Mouse (Mus musculus) cerebellum, adult 9-11 months (tissue): ENCODE measurements around the gene Atp5d.

Experiments
- DNase-seq: peaks from one replicate; pipeline ENCODE4 v3.0.0; 2022

Gene Atp5d

DNA sequence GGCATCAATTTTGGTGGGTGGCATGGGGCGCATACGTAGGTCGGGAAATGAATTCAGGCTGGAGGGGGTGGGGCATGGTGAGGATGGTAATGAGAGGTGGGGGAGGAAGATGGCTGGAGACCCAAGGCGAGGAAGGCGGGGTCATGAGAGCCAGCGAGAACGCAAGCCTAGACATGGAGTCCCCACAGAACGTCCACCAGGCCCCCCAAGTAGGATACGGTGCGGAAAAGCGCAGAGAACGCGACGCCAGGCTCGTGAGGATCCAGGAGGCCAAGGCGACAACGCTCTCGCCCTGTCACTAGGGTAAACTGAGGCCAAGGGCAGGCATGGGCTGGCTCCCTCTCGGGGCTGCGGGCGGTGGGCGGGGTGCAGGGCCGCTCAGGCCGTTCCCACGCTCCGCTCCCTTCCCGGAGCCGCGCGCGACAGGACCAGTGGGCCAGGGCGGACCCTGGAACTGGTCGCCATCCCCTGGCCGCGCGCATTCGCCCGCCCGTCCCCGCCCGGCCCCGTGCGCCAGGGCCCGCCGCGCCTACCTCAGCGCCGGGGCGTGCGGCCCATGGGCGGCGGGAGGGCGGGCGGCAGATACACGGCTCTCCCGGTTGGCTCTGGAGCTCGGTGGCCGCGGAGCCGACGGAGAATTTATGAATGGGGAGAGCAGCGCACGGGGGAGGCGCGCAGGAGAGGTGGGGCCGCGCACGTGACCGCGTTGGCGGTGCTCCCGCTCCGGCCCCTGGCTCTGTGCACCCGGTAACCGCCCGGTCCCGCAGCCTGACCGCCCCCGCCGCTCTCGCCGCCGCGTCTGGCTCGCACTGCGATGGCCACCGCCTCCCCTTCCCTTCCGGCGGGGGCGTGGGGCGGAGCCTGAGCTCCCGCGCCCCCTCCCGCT, at the start of gene Atp5d:
Atp5d (plus strand) TSS at position 80 of the 886 bp plus-strand sequence.
- DNase-seq: peak; percentile 89

GRCm38 (mm10) chr10:80089146-80089545, 49.3 kb upstream of the Atp5d start:
- no peak for DNase-seq

DNA sequence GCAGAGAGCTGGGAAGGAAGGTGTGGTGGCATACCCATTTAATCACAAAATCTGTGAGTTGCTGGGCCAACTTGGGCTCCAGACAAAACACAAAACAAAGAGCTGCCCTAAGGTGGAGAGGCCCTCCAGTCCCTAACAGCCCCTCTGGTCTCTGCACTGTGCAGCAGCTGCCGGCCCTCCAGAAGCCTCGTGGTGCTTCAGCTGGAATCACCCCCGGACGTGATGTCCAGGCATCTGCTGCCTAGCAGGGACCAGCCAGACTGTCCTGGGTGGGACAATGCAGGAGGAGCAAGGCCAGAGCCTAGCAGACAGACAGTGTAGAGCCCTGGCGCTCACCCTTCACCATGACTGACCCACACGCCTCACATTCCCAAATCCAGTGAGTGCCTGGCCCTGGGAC, 46.9 kb upstream of the Atp5d start:
- no peak for DNase-seq

GRCm38 (mm10) chr10:80092690-80093089, 45.7 kb upstream of the Atp5d start:
- no peak for DNase-seq

DNA sequence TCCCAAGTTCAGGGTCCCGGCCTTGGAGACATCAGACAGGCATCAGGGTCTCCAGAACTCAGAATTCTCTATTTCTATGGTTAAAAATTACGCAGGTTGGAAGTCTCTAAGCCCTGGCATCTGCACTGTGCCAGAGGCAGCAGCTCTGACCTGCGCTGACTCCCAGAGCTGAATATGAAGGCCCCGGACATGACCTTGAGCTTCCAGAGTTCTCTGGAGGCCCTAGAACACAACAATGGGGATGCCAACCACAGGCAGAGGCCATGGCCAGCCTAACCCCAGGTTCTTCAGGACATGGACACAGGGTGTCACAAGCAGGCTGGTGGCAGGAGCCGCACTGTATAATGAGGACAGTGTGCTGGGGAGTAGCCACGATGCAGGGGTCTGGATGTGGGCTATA, 44.3 kb upstream of the Atp5d start:
- no peak for DNase-seq

DNA sequence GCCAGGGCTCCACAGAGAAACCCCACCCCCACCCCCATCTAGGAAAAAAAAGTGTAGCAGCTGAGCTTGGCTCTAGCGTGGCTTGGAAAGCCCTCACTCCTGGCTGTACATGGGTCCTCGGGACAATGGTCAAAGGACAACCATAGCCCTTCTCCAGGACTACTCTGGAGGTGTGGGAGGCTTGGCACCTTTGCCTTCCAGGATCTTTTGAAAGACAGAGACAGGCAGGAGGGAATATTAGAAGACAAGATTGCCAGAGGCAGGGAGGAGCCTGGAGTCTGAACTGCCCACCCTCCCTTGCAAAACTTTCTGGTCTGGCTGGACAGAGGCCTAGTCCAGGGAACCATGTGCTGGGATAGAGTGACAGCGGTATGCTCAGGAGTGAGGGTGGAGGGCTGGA, 43.7 kb upstream of the Atp5d start:
- no peak for DNase-seq

DNA sequence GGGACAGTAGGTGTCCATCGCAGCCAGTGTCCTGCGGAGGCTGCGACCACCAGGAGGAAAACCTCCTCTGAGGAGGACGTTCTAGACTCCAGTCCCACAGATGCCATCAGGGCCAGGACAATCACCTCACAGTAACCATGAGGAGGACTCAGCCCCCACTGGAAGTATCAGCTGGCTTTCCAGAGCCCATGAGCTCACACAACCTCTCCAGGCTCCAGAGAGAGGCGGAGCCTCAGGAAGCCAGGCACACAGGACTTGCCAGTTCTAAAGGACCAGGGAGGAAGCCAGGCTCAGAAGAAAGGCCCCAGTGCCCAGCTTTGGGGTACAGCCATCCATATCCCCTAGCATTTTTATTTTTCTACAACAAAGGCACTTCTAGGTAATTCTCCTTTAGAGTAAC, 42.9 kb upstream of the Atp5d start:
- DNase-seq: no peak

- no peak for DNase-seq
These were observed 41.2 kb upstream of the Atp5d start for GRCm38 (mm10) chr10:80097275-80097674.

- no peak for DNase-seq
These were observed 39.8 kb upstream of the Atp5d start for GRCm38 (mm10) chr10:80098630-80099029.

- DNase-seq: no peak
These were observed 37.5 kb upstream of the Atp5d start for GRCm38 (mm10) chr10:80100982-80101381.

DNA sequence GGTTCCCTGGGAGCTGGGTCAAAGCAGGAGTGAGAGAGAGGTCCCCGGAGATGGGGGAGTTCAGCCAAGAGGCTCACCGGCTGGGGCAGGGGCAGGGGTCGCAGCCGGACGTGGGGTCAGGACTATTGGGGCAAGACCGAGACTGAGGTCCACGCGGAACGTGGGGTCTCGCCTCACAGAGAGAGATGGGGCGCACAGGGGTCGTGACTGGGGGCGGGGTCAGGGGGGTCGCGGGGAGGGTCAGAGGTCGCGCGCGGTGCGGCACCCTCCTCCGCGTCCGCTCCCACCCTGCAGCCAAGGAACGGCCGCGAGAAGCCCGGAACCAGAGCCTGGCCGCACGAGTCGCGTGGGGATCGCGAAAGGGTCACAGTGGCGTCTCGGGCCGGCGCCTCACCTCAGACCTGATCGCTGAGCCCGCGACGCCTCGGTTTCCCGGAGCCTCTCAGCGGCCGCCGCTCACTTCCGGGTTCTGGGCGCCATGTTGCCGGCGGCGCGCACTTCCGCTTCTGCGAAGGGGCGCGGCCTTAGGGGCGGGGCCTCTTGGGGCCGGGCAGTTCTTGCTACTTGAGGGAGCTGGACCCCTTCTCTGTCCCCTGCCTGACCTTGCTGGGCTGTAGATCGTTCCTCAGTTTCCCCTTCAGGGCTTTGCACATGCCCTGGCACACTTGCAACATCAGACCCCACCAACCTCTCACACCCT, 36.1 kb upstream of the Atp5d start:
- peak; percentile 86 for DNase-seq

DNA sequence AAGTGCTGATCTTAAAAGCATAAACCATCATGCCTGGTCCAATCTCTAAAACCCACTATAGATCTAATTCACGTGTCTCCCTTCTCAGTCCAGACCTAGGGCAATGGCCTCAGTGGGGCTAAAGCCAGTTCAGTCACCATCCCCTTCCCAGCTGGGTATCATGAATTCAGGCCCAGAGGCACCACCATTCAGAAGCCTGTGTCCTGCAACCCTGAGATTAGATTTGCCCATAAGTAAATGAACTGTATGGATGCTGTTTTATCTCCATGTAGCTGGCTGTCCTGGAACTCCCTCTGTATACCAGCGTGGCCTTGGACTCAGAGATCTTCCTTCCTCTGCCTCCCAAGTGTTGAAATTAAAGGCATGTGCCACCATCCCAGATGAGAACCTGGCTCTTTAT, 35.4 kb upstream of the Atp5d start:
- DNase-seq: no peak

DNA sequence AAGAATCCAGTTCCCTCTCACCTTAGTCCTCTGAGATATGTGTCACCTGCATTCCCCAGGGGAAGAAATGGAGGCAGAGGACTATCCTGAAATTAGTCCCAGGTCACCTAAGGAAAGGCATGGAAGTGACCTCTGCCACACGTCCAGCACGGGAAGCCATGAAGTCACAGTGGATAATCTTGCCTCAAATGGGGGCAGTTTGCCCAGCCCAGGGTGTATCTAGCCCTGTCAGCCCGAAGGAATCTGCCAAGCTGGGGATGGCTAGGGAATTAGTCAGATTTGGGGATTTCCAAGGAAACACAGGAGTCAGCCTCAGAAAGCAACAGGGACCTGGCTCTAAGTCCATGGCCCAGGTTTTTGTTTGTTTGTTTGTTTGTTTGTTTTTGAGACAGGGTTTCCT, 34.3 kb upstream of the Atp5d start:
- no peak for DNase-seq

DNA sequence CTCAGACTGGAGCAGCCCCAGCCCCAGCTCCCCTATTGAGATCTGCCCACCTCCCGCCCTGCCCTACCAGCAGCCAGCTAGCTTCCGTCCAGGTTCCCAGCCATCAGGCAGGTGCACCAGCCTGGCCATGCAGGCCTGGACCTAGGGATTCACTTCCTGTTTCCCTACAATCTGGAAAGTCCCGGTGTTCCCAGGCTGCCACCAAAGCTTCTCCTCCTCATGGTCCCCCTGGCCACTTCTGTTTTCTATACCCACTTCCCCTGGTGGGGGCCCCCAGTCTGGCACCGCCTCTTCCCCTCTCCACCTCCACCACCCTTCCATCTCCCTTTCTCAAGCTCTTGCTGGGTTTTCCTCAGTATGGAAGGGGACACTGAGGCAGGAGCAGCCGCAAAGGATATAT, 33.0 kb upstream of the Atp5d start, which contains the start of gene Sbno2:
Sbno2 (minus strand) TSS at position 112 of the 400 bp plus-strand sequence.
- DNase-seq: no peak

DNA sequence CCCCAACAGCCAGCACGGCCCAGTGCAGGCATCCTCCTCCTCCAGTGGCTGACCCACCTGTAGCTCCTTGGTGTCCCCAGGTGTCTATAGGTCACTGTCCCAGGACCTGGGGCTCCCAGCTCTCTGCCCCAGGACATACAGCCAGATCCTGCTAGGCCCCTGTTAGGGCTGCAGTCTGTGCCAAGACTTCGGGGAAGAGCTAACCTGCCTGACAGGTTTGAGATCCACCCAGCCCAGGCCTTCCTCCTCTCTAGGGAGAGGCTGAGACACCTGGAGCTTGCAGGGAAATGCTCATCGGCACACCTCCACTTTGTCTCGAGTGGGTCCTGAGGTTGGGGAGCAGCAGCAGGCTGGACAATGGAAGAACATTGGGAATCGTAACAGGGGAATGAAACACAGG, 32.5 kb upstream of the Atp5d start:
- no peak for DNase-seq

DNA sequence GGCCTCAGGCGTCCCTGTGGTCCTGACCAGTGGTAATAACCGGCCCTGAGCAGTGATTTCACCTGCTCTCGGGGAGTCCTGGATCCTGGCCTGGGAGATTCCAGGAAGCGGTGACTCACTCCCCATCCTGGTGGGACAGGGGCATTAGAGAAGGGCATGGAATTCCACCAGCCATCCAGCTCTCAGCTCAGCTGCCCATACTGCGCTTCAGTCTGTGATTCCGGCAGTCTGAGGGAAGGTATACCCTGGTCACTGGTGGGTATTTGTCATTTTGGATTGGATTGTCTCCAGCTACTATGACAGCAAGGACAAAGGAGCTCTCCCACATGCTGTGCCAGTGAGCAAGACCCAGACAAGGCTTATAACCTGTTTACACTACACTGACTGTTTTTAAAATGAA, 30.8 kb upstream of the Atp5d start:
- no peak for DNase-seq

DNA sequence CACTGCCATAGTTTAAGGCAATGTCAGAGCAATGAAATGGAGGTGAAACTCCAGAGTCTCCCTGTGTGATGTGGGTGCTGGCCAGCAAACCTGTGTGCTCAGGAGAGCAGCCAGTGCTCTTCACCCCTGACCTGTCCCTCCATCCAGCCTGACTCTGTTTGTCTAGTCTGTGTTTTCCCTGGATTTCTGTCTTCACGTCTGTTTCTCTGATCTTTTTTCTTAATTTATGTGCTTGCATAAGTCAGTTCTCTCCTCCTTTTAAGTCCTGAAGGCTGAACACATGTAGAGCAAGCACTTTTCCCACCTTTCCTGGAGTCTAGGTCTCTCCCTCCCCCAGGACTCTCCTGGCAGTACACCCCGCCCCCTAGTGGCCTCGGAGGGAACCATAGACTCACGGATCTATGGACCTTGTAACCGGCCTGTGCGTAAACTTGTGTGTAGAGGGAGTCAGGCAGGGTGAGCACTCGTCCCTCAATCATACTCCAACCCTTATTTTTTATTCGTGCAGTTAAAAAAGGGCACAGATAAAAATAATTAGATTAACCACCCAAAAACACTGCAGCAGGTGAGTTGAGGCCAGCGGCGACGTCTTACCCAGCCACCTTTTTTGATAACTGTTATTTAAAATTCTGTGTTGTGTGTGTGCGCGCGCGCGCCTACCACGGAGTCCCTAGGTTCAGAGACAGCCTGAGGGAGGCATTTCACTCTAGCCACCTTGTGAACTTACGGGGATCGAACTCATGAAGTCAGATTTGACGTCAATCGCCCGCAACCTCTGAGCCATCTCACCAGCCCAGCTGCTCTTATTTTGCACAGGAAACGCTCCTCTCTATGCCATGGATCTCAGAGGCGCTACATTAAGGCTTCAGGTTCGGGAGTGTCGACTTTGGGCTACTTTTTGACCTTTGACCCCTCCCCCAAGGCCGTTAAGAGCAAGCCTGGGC, 23.8 kb upstream of the Atp5d start:
- peak; percentile 90 for DNase-seq

GRCm38 (mm10) chr10:80115290-80115943, 23.0 kb upstream of the Atp5d start, which contains the start of gene Stk11:
Gene Stk11 (plus strand): TSS chr10:80115803.
- DNase-seq: peak; percentile 100

DNA sequence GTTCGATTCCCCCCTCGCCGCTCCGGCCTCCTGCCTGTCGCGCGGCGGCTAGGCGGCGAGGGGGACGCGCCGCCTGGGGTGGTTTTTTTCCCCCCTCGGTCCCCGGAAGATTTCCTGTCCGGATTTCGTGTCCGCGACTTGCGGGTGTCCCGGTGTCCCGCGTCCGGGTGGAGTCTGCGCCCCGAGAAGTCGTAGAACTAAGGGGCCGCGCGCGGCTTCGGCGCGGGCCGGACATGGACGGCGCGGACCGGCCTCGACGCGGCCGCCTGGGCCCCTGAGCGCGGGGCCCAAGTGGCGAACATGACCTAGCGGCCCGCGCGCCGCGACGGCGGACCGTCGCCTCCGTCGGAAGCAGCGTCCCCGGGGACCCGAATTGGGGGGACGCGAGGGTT, 22.5 kb upstream of the Atp5d start:
- no peak for DNase-seq

GRCm38 (mm10) chr10:80116563-80116926, 21.9 kb upstream of the Atp5d start:
- DNase-seq: peak; percentile 70

GRCm38 (mm10) chr10:80116927-80117691, 21.3 kb upstream of the Atp5d start:
- DNase-seq: peak; percentile 77

- DNase-seq: no peak
These were observed 20.7 kb upstream of the Atp5d start for GRCm38 (mm10) chr10:80117736-80118135.
